Mouse (Mus musculus) heart, embryonic 15.5 days (tissue): ENCODE data around the gene Nav2. TPM values are rescaled to one million over a fixed set of nuclear protein-coding genes. Genes with fewer than 3 reads are reported as not detected.

Experiments used
- ATAC-seq: fragments of 200-750 bp; cut with Nextera tagmentation; replicated peaks from 2 replicates; pipeline ENCODE4 v1.8.0; 2017; ENCODE audit warnings: low read depth, moderate TSS enrichment; ENCODE audit not compliant: insufficient number of reproducible peaks, insufficient read depth, low FRiP score
- H3K27ac ChIP-seq: fragments of 300-500 bp; sonication (generic); 2 replicates; pipeline ENCODE4 v1.5.1; 2015; ENCODE audit warnings: mild to moderate bottlenecking, inconsistent platforms
- H3K27me3 ChIP-seq: fragments of 300-500 bp; sonication (generic); 2 replicates; pipeline ENCODE4 v1.6.1; 2015; ENCODE audit warnings: inconsistent platforms
- H3K36me3 ChIP-seq: fragments of 300-500 bp; sonication (generic); 2 replicates; pipeline ENCODE4 v1.6.1; 2015; ENCODE audit warnings: mild to moderate bottlenecking, inconsistent platforms
- H3K4me1 ChIP-seq: fragments of 300-500 bp; sonication (generic); replicated peaks from 2 replicates; pipeline ENCODE4 v1.6.1; 2015; ENCODE audit warnings: inconsistent platforms
- H3K4me2 ChIP-seq: fragments of 300-500 bp; sonication (generic); 2 replicates; pipeline ENCODE4 v1.6.1; 2015; ENCODE audit warnings: inconsistent platforms, mild to moderate bottlenecking, moderate library complexity
- H3K4me3 ChIP-seq: fragments of 300-500 bp; sonication (generic); 2 replicates; pipeline ENCODE4 v1.5.1; 2015; ENCODE audit warnings: mild to moderate bottlenecking, inconsistent platforms
- H3K9ac ChIP-seq: fragments of 300-500 bp; sonication (generic); 2 replicates; pipeline ENCODE4 v1.6.1; 2015; ENCODE audit warnings: mild to moderate bottlenecking, inconsistent platforms
- H3K9me3 ChIP-seq: fragments of 300-500 bp; sonication (generic); replicated peaks from 2 replicates; pipeline ENCODE4 v1.6.1; 2016; ENCODE audit warnings: inconsistent platforms
- WGBS: fragments of 180-500 bp; shearing (Covaris S2); methylation state at CpG from one replicate; pipeline ENCODE4 v1.1.7; 2015; ENCODE audit warnings: mixed read lengths; 5-methylcytosine and 5-hydroxymethylcytosine counted together
- polyA plus RNA-seq: library from polyadenylated mRNA; unstranded; fragments of >200 nt; fragmentation: Nextera tagmentation; extraction: Ambion mirVana; gene quantifications from 2 replicates; pipeline ENCODE4 v1.2.1, GENCODE M21; 2015

Nav2 gene
- polyA plus RNA-seq, 1 experiment from 2014 or later = 30.7 TPM

- H3K9ac ChIP-seq = no peak overlapping the region
- H3K36me3 ChIP-seq = 0 out of 2 replicates have a peak, but pooled peaks cover 5% of the 10 kb centered on the region
- no peak overlapping the region for H3K27ac ChIP-seq
- no peaks in the 10 kb centered on the region for H3K27me3 ChIP-seq
- H3K4me2 ChIP-seq = no peak overlapping the region
- 69% methylated on average over 3 of the region's 3 CpGs for WGBS
- no peaks in the 10 kb centered on the region for H3K9me3 ChIP-seq
- no peak overlapping the region for H3K4me3 ChIP-seq
- peaks cover 43% of the 10 kb centered on the region for H3K4me1 ChIP-seq
- ATAC-seq = no peak
These were observed 465.1 kb downstream of the Nav2 start for GRCm38 (mm10) chr7:49373661-49374060.

GRCm38 (mm10) chr7:49375499-49375974 is 467.0 kb downstream of the Nav2 start:
- 32% methylated on average over 9 of the region's 9 CpGs for WGBS
- H3K4me2 ChIP-seq = no peak overlapping the region
- peaks cover 43% of the 10 kb centered on the region for H3K4me1 ChIP-seq

DNA sequence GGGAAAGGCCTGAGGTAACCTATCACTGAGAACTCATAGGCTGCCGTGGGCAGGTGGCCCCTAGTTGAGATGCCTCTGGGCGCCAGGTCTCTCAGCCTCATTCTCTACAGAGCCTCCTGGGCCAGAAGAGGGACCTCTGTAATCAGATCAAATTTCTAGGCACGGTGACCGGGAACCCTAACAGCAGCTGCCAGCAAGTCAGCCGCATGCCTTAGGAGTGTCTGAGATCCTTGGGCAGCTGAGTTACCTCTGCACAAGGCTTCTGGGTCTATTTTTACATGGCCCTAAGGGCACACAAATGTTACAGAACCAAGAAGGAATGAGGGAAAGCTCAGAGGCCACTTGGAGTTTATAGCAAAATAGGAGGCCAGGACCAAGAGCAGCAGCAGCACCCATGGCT is 470.1 kb downstream of the Nav2 start:
- ATAC-seq = no peak
- no peak overlapping the region for H3K4me2 ChIP-seq
- 46% methylated on average over 5 of the region's 5 CpGs for WGBS

More at GRCm38 (mm10) chr7:49375499-49375974, 467.0 kb downstream of the Nav2 start:
- Histone ChIP-seq H3K27ac (no peak overlapping the region), H3K9ac (no peak overlapping the region), H3K27me3 (no peaks in the 10 kb centered on the region), H3K4me3 (no peak overlapping the region), H3K9me3 (no peaks in the 10 kb centered on the region), H3K36me3 (0 out of 2 replicates have a peak, but pooled peaks cover 5% of the 10 kb centered on the region)
- no peak for ATAC-seq

DNA sequence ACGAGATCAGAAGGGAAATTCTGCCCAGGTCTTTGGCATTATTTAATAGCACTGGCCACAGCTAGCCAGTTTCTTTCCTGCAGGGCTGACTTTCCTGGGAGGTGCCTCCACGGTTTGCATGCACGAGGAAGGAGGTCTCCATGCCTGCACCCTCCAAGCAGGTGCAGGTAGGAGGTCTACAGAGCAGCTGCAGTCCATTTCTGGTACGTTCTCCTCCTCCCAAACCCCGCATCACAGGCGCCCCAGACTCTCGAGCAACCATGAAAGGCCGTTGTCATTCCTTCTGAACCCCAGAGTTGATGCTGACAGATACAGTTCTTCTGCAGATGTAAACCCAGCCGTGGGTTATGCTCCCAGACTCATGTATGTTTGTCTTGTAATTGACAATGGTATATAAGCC is 472.4 kb downstream of the Nav2 start:
- Histone ChIP-seq H3K27me3 (no peaks in the 10 kb centered on the region), H3K4me3 (no peak overlapping the region), H3K4me1 (peaks cover 7% of the 10 kb centered on the region), H3K4me2 (no peak overlapping the region), H3K27ac (no peak overlapping the region), H3K9me3 (no peaks in the 10 kb centered on the region), H3K9ac (no peak overlapping the region), H3K36me3 (0 out of 2 replicates have a peak, but pooled peaks cover 5% of the 10 kb centered on the region)
- WGBS = 85% methylated on average over 9 of the region's 9 CpGs
- no peak for ATAC-seq

More for the DNA sequence above, 470.1 kb downstream of the Nav2 start:
- Histone ChIP-seq H3K27ac (no peak overlapping the region), H3K9me3 (no peaks in the 10 kb centered on the region), H3K27me3 (no peaks in the 10 kb centered on the region), H3K9ac (no peak overlapping the region), H3K36me3 (0 out of 2 replicates have a peak, but pooled peaks cover 5% of the 10 kb centered on the region), H3K4me1 (peaks cover 28% of the 10 kb centered on the region), H3K4me3 (no peak overlapping the region)

DNA sequence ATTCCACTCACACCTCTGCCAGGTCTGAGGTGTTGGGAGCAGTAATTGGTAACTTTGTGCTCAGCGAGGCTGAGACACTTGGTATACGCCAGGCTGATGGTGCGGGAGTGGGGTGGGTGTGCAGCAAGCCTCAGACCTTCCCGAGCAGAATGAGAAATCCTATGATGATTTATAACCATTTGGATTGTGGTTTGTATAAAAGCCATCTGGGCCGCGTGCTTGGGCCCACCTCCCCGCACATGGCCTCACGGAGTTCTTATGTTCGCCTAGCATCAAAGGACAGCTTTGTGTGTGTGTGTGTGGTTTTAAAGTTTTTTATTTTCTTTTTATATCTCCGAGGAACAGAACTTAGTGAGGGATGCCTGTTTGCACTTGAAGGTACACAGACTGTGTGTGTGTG is 474.4 kb downstream of the Nav2 start:
- Histone ChIP-seq H3K9me3 (no peaks in the 10 kb centered on the region), H3K27ac (no peak overlapping the region), H3K4me2 (no peak overlapping the region), H3K4me1 (peaks cover 9% of the 10 kb centered on the region), H3K27me3 (no peaks in the 10 kb centered on the region), H3K9ac (no peak overlapping the region), H3K36me3 (no peaks in the 10 kb centered on the region), H3K4me3 (no peak overlapping the region)
- 78% methylated on average over 10 of the region's 10 CpGs for WGBS
- no peak for ATAC-seq

DNA sequence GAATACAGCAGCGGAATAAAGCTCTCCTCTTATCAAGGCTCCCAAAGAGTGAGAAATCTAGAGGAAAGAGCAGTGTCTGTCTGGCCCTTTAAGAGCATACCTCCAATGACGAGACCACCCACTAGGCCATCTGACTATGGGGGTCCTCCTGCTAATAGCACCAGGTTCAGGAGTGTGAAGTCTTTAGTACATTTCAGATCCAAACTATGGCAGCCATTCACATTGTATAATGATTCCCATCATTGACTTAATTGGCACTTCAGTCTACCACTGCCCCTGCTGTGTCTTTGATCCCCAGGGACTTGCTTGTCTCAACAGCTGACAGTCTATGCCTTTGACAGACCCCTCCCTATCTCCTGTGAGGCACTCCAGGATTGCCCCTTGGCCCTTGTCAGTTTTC is 479.6 kb downstream of the Nav2 start:
- 54% methylated on average over 2 of the region's 2 CpGs for WGBS
- Histone ChIP-seq H3K4me1 (peaks cover 12% of the 10 kb centered on the region), H3K9ac (no peak overlapping the region), H3K9me3 (no peaks in the 10 kb centered on the region), H3K4me2 (no peak overlapping the region), H3K27ac (no peak overlapping the region), H3K27me3 (no peaks in the 10 kb centered on the region), H3K4me3 (no peak overlapping the region), H3K36me3 (no peaks in the 10 kb centered on the region)
- ATAC-seq = no peak

- H3K4me1 ChIP-seq = peaks cover 13% of the 10 kb centered on the region
- no peak overlapping the region for H3K9ac ChIP-seq
- H3K9me3 ChIP-seq = no peaks in the 10 kb centered on the region
- no peak overlapping the region for H3K4me2 ChIP-seq
- no peak for ATAC-seq
- no peak overlapping the region for H3K27ac ChIP-seq
- no peak overlapping the region for H3K4me3 ChIP-seq
- 79% methylated on average over 3 of the region's 3 CpGs for WGBS
- H3K36me3 ChIP-seq = no peaks in the 10 kb centered on the region
- no peaks in the 10 kb centered on the region for H3K27me3 ChIP-seq
These were observed 481.8 kb downstream of the Nav2 start for GRCm38 (mm10) chr7:49390312-49390711.

GRCm38 (mm10) chr7:49390829-49391228 is 482.3 kb downstream of the Nav2 start:
- Histone ChIP-seq H3K4me1 (peaks cover 13% of the 10 kb centered on the region), H3K9me3 (no peaks in the 10 kb centered on the region), H3K4me3 (no peak overlapping the region), H3K9ac (no peak overlapping the region), H3K36me3 (no peaks in the 10 kb centered on the region), H3K27ac (no peak overlapping the region), H3K27me3 (no peaks in the 10 kb centered on the region), H3K4me2 (no peak overlapping the region)
- WGBS = 61% methylated on average over 9 of the region's 9 CpGs
- ATAC-seq = no peak

DNA sequence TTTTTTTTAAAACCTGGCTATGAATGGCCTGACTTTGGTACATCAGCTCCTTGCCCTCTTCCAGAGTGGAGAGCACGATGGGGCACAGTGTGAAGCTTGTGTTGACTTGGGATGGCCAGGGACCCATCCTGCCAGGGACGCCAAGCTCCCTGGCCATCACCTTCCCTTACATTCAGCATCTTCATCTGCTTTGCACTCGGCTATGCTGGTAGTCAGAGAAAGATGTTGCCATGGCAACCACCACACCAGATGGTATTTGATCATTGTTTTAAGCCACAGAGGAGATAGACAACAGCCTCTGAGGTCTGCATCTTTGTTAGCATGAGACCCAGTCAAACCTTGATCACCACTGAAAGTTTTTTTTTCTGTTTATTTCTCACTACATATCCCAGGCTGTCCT is 483.7 kb downstream of the Nav2 start:
- peaks cover 15% of the 10 kb centered on the region for H3K4me1 ChIP-seq
- H3K36me3 ChIP-seq = no peaks in the 10 kb centered on the region
- H3K4me3 ChIP-seq = no peak overlapping the region
- no peaks in the 10 kb centered on the region for H3K27me3 ChIP-seq
- H3K27ac ChIP-seq = no peak overlapping the region
- WGBS = 88% methylated on average over 3 of the region's 3 CpGs
- H3K4me2 ChIP-seq = no peak overlapping the region
- no peak overlapping the region for H3K9ac ChIP-seq
- H3K9me3 ChIP-seq = no peaks in the 10 kb centered on the region
- no peak for ATAC-seq

- ATAC-seq = no peak
These were observed 484.3 kb downstream of the Nav2 start for GRCm38 (mm10) chr7:49392834-49393233.

GRCm38 (mm10) chr7:49393857-49394256 is 485.3 kb downstream of the Nav2 start:
- H3K9ac ChIP-seq = no peak overlapping the region
- no peak overlapping the region for H3K27ac ChIP-seq
- H3K9me3 ChIP-seq = no peaks in the 10 kb centered on the region
- no peaks in the 10 kb centered on the region for H3K27me3 ChIP-seq
- no peak for ATAC-seq
- H3K36me3 ChIP-seq = no peaks in the 10 kb centered on the region
- H3K4me1 ChIP-seq = peaks cover 29% of the 10 kb centered on the region
- WGBS = 85% methylated on average over 7 of the region's 7 CpGs
- no peak overlapping the region for H3K4me3 ChIP-seq
- H3K4me2 ChIP-seq = no peak overlapping the region

More at GRCm38 (mm10) chr7:49392834-49393233, 484.3 kb downstream of the Nav2 start:
- no peaks in the 10 kb centered on the region for H3K36me3 ChIP-seq
- H3K4me3 ChIP-seq = no peak overlapping the region
- H3K4me2 ChIP-seq = no peak overlapping the region
- WGBS = 60% methylated on average over 3 of the region's 3 CpGs
- H3K9me3 ChIP-seq = no peaks in the 10 kb centered on the region
- no peaks in the 10 kb centered on the region for H3K27me3 ChIP-seq
- H3K4me1 ChIP-seq = peaks cover 21% of the 10 kb centered on the region
- H3K27ac ChIP-seq = no peak overlapping the region
- H3K9ac ChIP-seq = no peak overlapping the region

GRCm38 (mm10) chr7:49396202-49396601 is 487.7 kb downstream of the Nav2 start:
- Histone ChIP-seq H3K27ac (no peak overlapping the region), H3K4me2 (no peak overlapping the region), H3K36me3 (no peaks in the 10 kb centered on the region), H3K9ac (no peak overlapping the region), H3K4me1 (peaks cover 36% of the 10 kb centered on the region), H3K9me3 (no peaks in the 10 kb centered on the region), H3K4me3 (no peak overlapping the region), H3K27me3 (no peaks in the 10 kb centered on the region)
- ATAC-seq = no peak
- 68% methylated on average over 1 of the region's 1 CpGs for WGBS
